7 mouse cellular contexts compared by ENCODE assay signal in the genomic region with DNA sequence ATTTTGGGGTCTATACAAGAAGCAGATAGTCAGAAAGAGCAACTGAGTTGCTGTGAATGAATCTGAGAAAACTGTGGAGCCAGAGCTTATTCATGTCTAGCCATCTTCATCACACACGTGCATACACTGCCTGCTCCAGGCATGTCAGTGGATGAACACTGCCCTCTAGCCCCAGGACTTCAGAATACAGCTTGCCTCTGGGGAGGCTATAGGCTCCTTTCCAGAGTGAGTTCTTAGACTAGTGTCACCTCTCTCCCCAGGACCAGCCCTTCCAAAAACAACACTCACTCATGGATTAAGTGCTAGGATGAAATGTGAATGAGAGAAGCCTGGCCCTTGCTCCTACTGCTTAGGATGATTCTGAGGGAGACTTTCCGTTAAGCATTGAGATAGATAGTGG.
DNase-seq lines count a peak whose midpoint lies in the region; ATAC-seq and TF ChIP-seq lines count a peak whose summit lies in the region.

No protein-coding gene starts in this region.

- H3K4me3 ChIP-seq in intestine, postnatal 0 days (ENCODE audit: low read depth, low read length), result no peak overlapping the region
- no peak overlapping the region for H3K4me3 ChIP-seq in midbrain, embryonic 11.5 days (ENCODE audit: low read depth, low read length)
- no peak overlapping the region for H3K4me3 ChIP-seq in spleen, adult 2 months (ENCODE audit: extremely low read depth, insufficient read depth, insufficient read length)

- H3K36me3 ChIP-seq in intestine, postnatal 0 days (ENCODE audit: control insufficient read depth, insufficient read depth), result peaks cover 10% of the 10 kb centered on the region
- no peaks in the 10 kb centered on the region for H3K36me3 ChIP-seq in midbrain, embryonic 11.5 days (ENCODE audit: control insufficient read depth, insufficient read depth, low read length)
- no peaks in the 10 kb centered on the region for H3K36me3 ChIP-seq in spleen, adult 2 months (ENCODE audit: control insufficient read depth, insufficient read depth, low read length)

- peak; percentile 93 for TF ChIP-seq CTCF in intestine, postnatal 0 days (IDR thresholded peaks at IDR 0.05; ENCODE audit: low read depth)
- peak; percentile 49; the same call in 1 of the 2 replicates for TF ChIP-seq CTCF in spleen, adult 2 months (IDR thresholded peaks at IDR 0.05; ENCODE audit: extremely low read depth, insufficient read depth, insufficient read length, insufficient replicate concordance)

- H3K4me1 ChIP-seq in intestine, postnatal 0 days (replicated peaks; ENCODE audit: control insufficient read depth, insufficient read depth, low read length), result no peaks in the 10 kb centered on the region
- H3K4me1 ChIP-seq in midbrain, embryonic 11.5 days (ENCODE audit: control insufficient read depth, insufficient read depth, low read length), result no peaks in the 10 kb centered on the region
- no peaks in the 10 kb centered on the region for H3K4me1 ChIP-seq in spleen, adult 2 months (ENCODE audit: control insufficient read depth, insufficient read depth, insufficient read length)

- H3K9me3 ChIP-seq in intestine, postnatal 0 days (ENCODE audit: control insufficient read depth), result no peaks in the 10 kb centered on the region
- H3K9me3 ChIP-seq in midbrain, embryonic 11.5 days (ENCODE audit: control insufficient read depth, low read length), result no peaks in the 10 kb centered on the region

- H3K27me3 ChIP-seq in intestine, postnatal 0 days (replicated peaks; ENCODE audit: control insufficient read depth, insufficient read depth, low read length), result no peaks in the 10 kb centered on the region
- H3K27me3 ChIP-seq in midbrain, embryonic 11.5 days (ENCODE audit: control insufficient read depth, insufficient read depth, low read length), result no peaks in the 10 kb centered on the region
- no peaks in the 10 kb centered on the region for H3K27me3 ChIP-seq in spleen, adult 2 months (ENCODE audit: control insufficient read depth, insufficient read depth, low read length)

- no peak for TF ChIP-seq POLR2A in spleen, adult 2 months (IDR thresholded peaks at IDR 0.05; ENCODE audit: low read depth, low read length)

- peak; percentile 84 for DNase-seq in adrenal gland, postnatal 14 days
- peak; percentile 48 for DNase-seq in embryo, embryonic 11.5 days (ENCODE audit: low read depth, low spot score)
- peak; percentile 34 to 66 for DNase-seq in gastrocnemius, postnatal 4 days (ENCODE audit: low spot score in 2 of 2)
- peak; percentile 63 to 90 for DNase-seq in left cerebral cortex, postnatal 25 days (ENCODE audit: low spot score in 2 of 2)
- DNase-seq in midbrain, embryonic 11.5 days (ENCODE audit: low spot score, missing footprints), result peak; percentile 91
- peak; percentile 3 to 50 for DNase-seq in spleen, adult 2 months (ENCODE audit: low read depth in 1 of 2, low spot score in 2 of 2)

- no peak overlapping the region for H3K27ac ChIP-seq in intestine, postnatal 0 days (ENCODE audit: low read depth, low read length)
- no peak overlapping the region for H3K27ac ChIP-seq in midbrain, embryonic 11.5 days (ENCODE audit: low read depth, low read length)
- H3K27ac ChIP-seq in spleen, adult 2 months (ENCODE audit: insufficient read depth, low read length), result no peak overlapping the region

- H3K4me2 ChIP-seq in intestine, postnatal 0 days (replicated peaks; ENCODE audit: low read depth), result no peak overlapping the region
- H3K4me2 ChIP-seq in midbrain, embryonic 11.5 days, result no peak overlapping the region

- intact Hi-C loops in left cerebral cortex, postnatal 25 days (cut with DNase I), result loop anchor here (5.0 kb wide), 2 partner anchors 60 to 195 kb away; no protein-coding TSS in a partner anchor

- no peak overlapping the region for H3K9ac ChIP-seq in intestine, postnatal 0 days (ENCODE audit: low read depth, low read length)
- no peak overlapping the region for H3K9ac ChIP-seq in midbrain, embryonic 11.5 days (ENCODE audit: low read length)

- WGBS in intestine, postnatal 0 days, result 43% methylated on average over 2 of the region's 2 CpGs
- 33% methylated on average over 2 of the region's 2 CpGs for WGBS in midbrain, embryonic 11.5 days
- WGBS in spleen, adult 2 months, result 50% methylated on average over 2 of the region's 2 CpGs

- peak; percentile 71 for ATAC-seq in intestine, postnatal 0 days
- peak; percentile 90 for ATAC-seq in midbrain, embryonic 11.5 days (ENCODE audit: low FRiP score)

Comparison
In these comparisons a context has a peak if more than half of its experiments do, and no peak if none do; other contexts are left out.
1. DNase-seq: peak in every context shown above with its lines; median percentile 91 in midbrain, embryonic 11.5 days; 84 in adrenal gland, postnatal 14 days; 76 in left cerebral cortex, postnatal 25 days; 50 in gastrocnemius, postnatal 4 days; 48 in embryo, embryonic 11.5 days; 26 in spleen, adult 2 months.